Mouse (Mus musculus) intestine, embryonic 14.5 days (tissue): ENCODE measurements around the gene Htr1f. TPM values are rescaled to one million over a fixed set of nuclear protein-coding genes. Genes with fewer than 3 reads are reported as not detected.
"Not testable (repeated sequence)": the region's sequence is repeated elsewhere in the genome, so short reads cannot be mapped to it uniquely, and the experiment has no call there.

Experiments
- ATAC-seq: fragments of 200-750 bp; cut with Nextera tagmentation; replicated peaks from 2 replicates; pipeline ENCODE4 v1.8.0; 2017; ENCODE audit warnings: low read depth, moderate number of reproducible peaks, moderate TSS enrichment, moderate library complexity; ENCODE audit not compliant: low FRiP score, low TSS enrichment
- DNase-seq: peaks from one replicate; pipeline ENCODE4 v3.0.0-alpha.2; 2018; ENCODE audit warnings: low spot score
- H3K27ac ChIP-seq: fragments of 300-500 bp; sonication (generic); 2 replicates; pipeline ENCODE4 v1.5.1; 2014; ENCODE audit warnings: low read depth, mild to moderate bottlenecking, control low read depth
- H3K27me3 ChIP-seq: fragments of 300-500 bp; sonication (generic); replicated peaks from 2 replicates; pipeline ENCODE4 v1.6.1; 2014; ENCODE audit warnings: low read length, control low read depth; ENCODE audit not compliant: control insufficient read depth, insufficient read depth
- H3K36me3 ChIP-seq: fragments of 300-500 bp; sonication (generic); 2 replicates; pipeline ENCODE4 v1.6.1; 2014; ENCODE audit warnings: low read length, control low read depth; ENCODE audit not compliant: control insufficient read depth, insufficient read depth
- H3K4me1 ChIP-seq: fragments of 300-500 bp; sonication (generic); replicated peaks from 2 replicates; pipeline ENCODE4 v1.6.1; 2014; ENCODE audit warnings: low read length, control low read depth, mixed read lengths; ENCODE audit not compliant: control insufficient read depth, insufficient read depth
- H3K4me2 ChIP-seq: fragments of 300-500 bp; sonication (generic); 2 replicates; pipeline ENCODE4 v1.6.1; 2014; ENCODE audit warnings: low read length
- H3K4me3 ChIP-seq: fragments of 300-500 bp; sonication (generic); 2 replicates; pipeline ENCODE4 v1.5.1; 2014; ENCODE audit warnings: low read depth, low read length, control low read depth, mixed read lengths
- H3K9ac ChIP-seq: fragments of 300-500 bp; sonication (generic); 2 replicates; pipeline ENCODE4 v1.6.1; 2014; ENCODE audit warnings: mild to moderate bottlenecking, low read length
- H3K9me3 ChIP-seq: fragments of 300-500 bp; sonication (generic); 2 replicates; pipeline ENCODE4 v1.6.1; 2016; ENCODE audit warnings: low read length, control low read depth; ENCODE audit not compliant: control insufficient read depth
- WGBS: fragments of 180-500 bp; shearing (Covaris S2); extraction: QIAGEN DNeasy Blood & Tissue Kit; methylation state at CpG from one replicate; pipeline ENCODE4 v1.1.7; 2014; 5-methylcytosine and 5-hydroxymethylcytosine counted together
- polyA plus RNA-seq: library from polyadenylated mRNA; unstranded; fragments of >200 nt; fragmentation: Nextera tagmentation; extraction: Ambion mirVana; gene quantifications from 2 replicates; pipeline ENCODE4 v1.2.1, GENCODE M21; 2014

The Htr1f gene
- polyA plus RNA-seq, 1 experiment from 2014 or later = not detected

GRCm38 (mm10) chr16:65037660-65038425, 67.8 kb downstream of the Htr1f start:
- WGBS = 94% methylated on average over 5 of the region's 5 CpGs
- not testable (repeated sequence) for H3K27ac ChIP-seq, H3K4me1 ChIP-seq, H3K9me3 ChIP-seq, H3K36me3 ChIP-seq, DNase-seq, H3K9ac ChIP-seq, ATAC-seq, H3K4me3 ChIP-seq, H3K4me2 ChIP-seq, H3K27me3 ChIP-seq

GRCm38 (mm10) chr16:65029675-65030074, 76.0 kb downstream of the Htr1f start:
- Histone ChIP-seq H3K27ac (no peak overlapping the region), H3K4me1 (no peaks in the 10 kb centered on the region), H3K4me2 (no peak overlapping the region), H3K36me3 (no peaks in the 10 kb centered on the region), H3K27me3 (no peaks in the 10 kb centered on the region), H3K9ac (no peak overlapping the region), H3K9me3 (no peaks in the 10 kb centered on the region), H3K4me3 (no peak overlapping the region)
- DNase-seq (no peak), ATAC-seq (no peak)
- 47% methylated on average over 1 of the region's 1 CpGs for WGBS

- no peak overlapping the region for H3K4me2 ChIP-seq
- no peaks in the 10 kb centered on the region for H3K9me3 ChIP-seq
- H3K36me3 ChIP-seq = no peaks in the 10 kb centered on the region
- no peak overlapping the region for H3K9ac ChIP-seq
- H3K27me3 ChIP-seq = no peaks in the 10 kb centered on the region
- 78% methylated on average over 3 of the region's 3 CpGs for WGBS
- no peaks in the 10 kb centered on the region for H3K4me1 ChIP-seq
- H3K27ac ChIP-seq = no peak overlapping the region
- ATAC-seq = no peak
- no peak overlapping the region for H3K4me3 ChIP-seq
- no peak for DNase-seq
Observed at GRCm38 (mm10) chr16:65022364-65022763, 83.3 kb downstream of the Htr1f start.

GRCm38 (mm10) chr16:65018710-65019109, 86.9 kb downstream of the Htr1f start:
- Histone ChIP-seq H3K4me2 (no peak overlapping the region), H3K9ac (no peak overlapping the region), H3K27me3 (no peaks in the 10 kb centered on the region), H3K9me3 (no peaks in the 10 kb centered on the region), H3K4me1 (no peaks in the 10 kb centered on the region), H3K4me3 (no peak overlapping the region), H3K36me3 (no peaks in the 10 kb centered on the region), H3K27ac (no peak overlapping the region)
- ATAC-seq (no peak), DNase-seq (no peak)
- 95% methylated on average over 1 of the region's 1 CpGs for WGBS

- ATAC-seq = no peak
- 51% methylated on average over 7 of the region's 7 CpGs for WGBS
Observed at GRCm38 (mm10) chr16:65018134-65018533, 87.5 kb downstream of the Htr1f start.

GRCm38 (mm10) chr16:65017566-65017965, 88.1 kb downstream of the Htr1f start:
- Histone ChIP-seq H3K9me3 (no peaks in the 10 kb centered on the region), H3K27ac (no peak overlapping the region), H3K4me3 (no peak overlapping the region), H3K4me2 (no peak overlapping the region), H3K9ac (no peak overlapping the region), H3K27me3 (no peaks in the 10 kb centered on the region), H3K36me3 (no peaks in the 10 kb centered on the region), H3K4me1 (no peaks in the 10 kb centered on the region)
- DNase-seq = no peak
- 49% methylated on average over 1 of the region's 1 CpGs for WGBS
- ATAC-seq = no peak

More at GRCm38 (mm10) chr16:65018134-65018533, 87.5 kb downstream of the Htr1f start:
- Histone ChIP-seq H3K36me3 (no peaks in the 10 kb centered on the region), H3K9ac (no peak overlapping the region), H3K4me1 (no peaks in the 10 kb centered on the region), H3K9me3 (no peaks in the 10 kb centered on the region), H3K27me3 (no peaks in the 10 kb centered on the region), H3K4me2 (no peak overlapping the region), H3K4me3 (no peak overlapping the region), H3K27ac (no peak overlapping the region)
- DNase-seq = no peak

- Histone ChIP-seq H3K9me3 (no peaks in the 10 kb centered on the region), H3K27me3 (no peaks in the 10 kb centered on the region), H3K36me3 (no peaks in the 10 kb centered on the region), H3K9ac (no peak overlapping the region), H3K4me2 (no peak overlapping the region), H3K4me3 (no peak overlapping the region), H3K27ac (no peak overlapping the region), H3K4me1 (no peaks in the 10 kb centered on the region)
- ATAC-seq (no peak), DNase-seq (no peak)
- WGBS = 87% methylated on average over 4 of the region's 4 CpGs
Observed at GRCm38 (mm10) chr16:65015241-65015640, 90.4 kb downstream of the Htr1f start.

GRCm38 (mm10) chr16:65001993-65002821, 103.4 kb downstream of the Htr1f start:
- H3K36me3 ChIP-seq = no peaks in the 10 kb centered on the region
- DNase-seq (no peak), ATAC-seq (no peak)
- WGBS = 80% methylated on average over 6 of the region's 6 CpGs
- no peak overlapping the region for H3K4me2 ChIP-seq
- no peak overlapping the region for H3K9ac ChIP-seq
- no peaks in the 10 kb centered on the region; the same call in 1 of the 2 replicates for H3K9me3 ChIP-seq
- H3K4me3 ChIP-seq = no peak overlapping the region
- H3K27me3 ChIP-seq = no peaks in the 10 kb centered on the region
- H3K4me1 ChIP-seq = no peaks in the 10 kb centered on the region
- H3K27ac ChIP-seq = no peak overlapping the region
